Mouse (Mus musculus): ENCODE measurements around the gene Atf7ip.
A peak's percentile ranks its signal among the peaks of the same experiment; 100 is the strongest.

Atf7ip gene

GRCm38 (mm10) chr6:136499292-136499977 is 6.5 kb upstream of the Atf7ip start:
- peaks cover 36% of the 10 kb centered on the region for H3K4me1 ChIP-seq (replicated peaks; ENCODE audit: low read depth, low read length)
- H3K36me3 ChIP-seq (ENCODE audit: insufficient read depth, low read length) = no peaks in the 10 kb centered on the region
- no peaks in the 10 kb centered on the region for H3K27me3 ChIP-seq (ENCODE audit: insufficient read depth, low read length)
- no peak overlapping the region for H3K4me3 ChIP-seq (replicated peaks; ENCODE audit: low read length)
- peaks cover 48% of the 10 kb centered on the region for H3K9me3 ChIP-seq (ENCODE audit: low read length)
- TF ChIP-seq POU5F1 (IDR thresholded peaks at IDR 0.05; ENCODE audit: borderline replicate concordance, low read length) (no peak), CTCF (conservative IDR thresholded peaks at IDR 0.05; ENCODE audit: low read length) (no peak), NANOG (IDR thresholded peaks at IDR 0.05; ENCODE audit: borderline replicate concordance, low read length) (peak; percentile 25; the same call in 1 of the 2 replicates)

GRCm38 (mm10) chr6:136508652-136509051 is 2.7 kb downstream of the Atf7ip start:
- Histone ChIP-seq H3K27me3 (ENCODE audit: insufficient read depth, low read length) (no peaks in the 10 kb centered on the region), H3K36me3 (ENCODE audit: insufficient read depth, low read length) (no peaks in the 10 kb centered on the region), H3K9me3 (ENCODE audit: low read length) (peaks cover 14% of the 10 kb centered on the region), H3K4me1 (replicated peaks; ENCODE audit: low read depth, low read length) (no peaks in the 10 kb centered on the region; the same call in 1 of the 2 replicates), H3K4me3 (replicated peaks; ENCODE audit: low read length) (no peak overlapping the region)
- no peak for TF ChIP-seq POU5F1 (IDR thresholded peaks at IDR 0.05; ENCODE audit: borderline replicate concordance, low read length)

GRCm38 (mm10) chr6:136510945-136511344 is 5.0 kb downstream of the Atf7ip start:
- H3K36me3 ChIP-seq (ENCODE audit: insufficient read depth, low read length) = no peaks in the 10 kb centered on the region
- peaks cover 36% of the 10 kb centered on the region for H3K9me3 ChIP-seq (ENCODE audit: low read length)
- H3K27me3 ChIP-seq (ENCODE audit: insufficient read depth, low read length) = no peaks in the 10 kb centered on the region
- TF ChIP-seq POU5F1 (IDR thresholded peaks at IDR 0.05; ENCODE audit: borderline replicate concordance, low read length) (no peak), CTCF (conservative IDR thresholded peaks at IDR 0.05; ENCODE audit: low read length) (no peak), NANOG (IDR thresholded peaks at IDR 0.05; ENCODE audit: borderline replicate concordance, low read length) (no peak)
- no peak overlapping the region for H3K4me3 ChIP-seq (replicated peaks; ENCODE audit: low read length)
- H3K4me1 ChIP-seq (replicated peaks; ENCODE audit: low read depth, low read length) = no peaks in the 10 kb centered on the region; the same call in 1 of the 2 replicates

- TF ChIP-seq CTCF (conservative IDR thresholded peaks at IDR 0.05; ENCODE audit: low read length) (no peak), NANOG (IDR thresholded peaks at IDR 0.05; ENCODE audit: borderline replicate concordance, low read length) (no peak), POU5F1 (IDR thresholded peaks at IDR 0.05; ENCODE audit: borderline replicate concordance, low read length) (no peak)
- peaks cover 4% of the 10 kb centered on the region; the same call in 1 of the 2 replicates for H3K36me3 ChIP-seq (ENCODE audit: insufficient read depth, low read length)
- H3K27me3 ChIP-seq (ENCODE audit: insufficient read depth, low read length) = no peaks in the 10 kb centered on the region
- no peaks in the 10 kb centered on the region; the same call in 1 of the 2 replicates for H3K4me1 ChIP-seq (replicated peaks; ENCODE audit: low read depth, low read length)
- H3K9me3 ChIP-seq (ENCODE audit: low read length) = peaks cover 51% of the 10 kb centered on the region
- no peak overlapping the region for H3K4me3 ChIP-seq (replicated peaks; ENCODE audit: low read length)
These were observed 6.4 kb downstream of the Atf7ip start for GRCm38 (mm10) chr6:136512351-136512750.

- Histone ChIP-seq H3K4me3 (replicated peaks; ENCODE audit: low read length) (no peak overlapping the region), H3K4me1 (replicated peaks; ENCODE audit: low read depth, low read length) (peaks cover 4% of the 10 kb centered on the region), H3K9me3 (ENCODE audit: low read length) (peaks cover 75% of the 10 kb centered on the region), H3K27me3 (ENCODE audit: insufficient read depth, low read length) (no peaks in the 10 kb centered on the region), H3K36me3 (ENCODE audit: insufficient read depth, low read length) (peaks cover 6% of the 10 kb centered on the region; the same call in 1 of the 2 replicates)
- TF ChIP-seq NANOG (IDR thresholded peaks at IDR 0.05; ENCODE audit: borderline replicate concordance, low read length) = no peak
- TF ChIP-seq POU5F1 (IDR thresholded peaks at IDR 0.05; ENCODE audit: borderline replicate concordance, low read length) = no peak
- TF ChIP-seq CTCF (conservative IDR thresholded peaks at IDR 0.05; ENCODE audit: low read length) = no peak
These were observed 10.7 kb downstream of the Atf7ip start for GRCm38 (mm10) chr6:136516626-136517025.

GRCm38 (mm10) chr6:136517221-136517620 is 11.3 kb downstream of the Atf7ip start:
- peaks cover 6% of the 10 kb centered on the region; the same call in 1 of the 2 replicates for H3K36me3 ChIP-seq (ENCODE audit: insufficient read depth, low read length)
- peaks cover 74% of the 10 kb centered on the region for H3K9me3 ChIP-seq (ENCODE audit: low read length)
- no peak overlapping the region for H3K4me3 ChIP-seq (replicated peaks; ENCODE audit: low read length)
- no peak for TF ChIP-seq POU5F1 (IDR thresholded peaks at IDR 0.05; ENCODE audit: borderline replicate concordance, low read length)
- no peak for TF ChIP-seq CTCF (conservative IDR thresholded peaks at IDR 0.05; ENCODE audit: low read length)
- TF ChIP-seq NANOG (IDR thresholded peaks at IDR 0.05; ENCODE audit: borderline replicate concordance, low read length) = no peak
- H3K27me3 ChIP-seq (ENCODE audit: insufficient read depth, low read length) = no peaks in the 10 kb centered on the region
- H3K4me1 ChIP-seq (replicated peaks; ENCODE audit: low read depth, low read length) = peaks cover 10% of the 10 kb centered on the region

GRCm38 (mm10) chr6:136518537-136519246 is 12.7 kb downstream of the Atf7ip start:
- H3K36me3 ChIP-seq (ENCODE audit: insufficient read depth, low read length) = peaks cover 6% of the 10 kb centered on the region; the same call in 1 of the 2 replicates
- H3K27me3 ChIP-seq (ENCODE audit: insufficient read depth, low read length) = no peaks in the 10 kb centered on the region
- H3K4me1 ChIP-seq (replicated peaks; ENCODE audit: low read depth, low read length) = peaks cover 24% of the 10 kb centered on the region
- peaks cover 61% of the 10 kb centered on the region for H3K9me3 ChIP-seq (ENCODE audit: low read length)
- TF ChIP-seq CTCF (conservative IDR thresholded peaks at IDR 0.05; ENCODE audit: low read length) (no peak), NANOG (IDR thresholded peaks at IDR 0.05; ENCODE audit: borderline replicate concordance, low read length) (no peak), POU5F1 (IDR thresholded peaks at IDR 0.05; ENCODE audit: borderline replicate concordance, low read length) (peak; percentile 45; the same call in 1 of the 2 replicates)
- peak overlapping the region; percentile 74 for H3K4me3 ChIP-seq (replicated peaks; ENCODE audit: low read length)

- TF ChIP-seq NANOG (IDR thresholded peaks at IDR 0.05; ENCODE audit: borderline replicate concordance, low read length) = no peak
- no peak for TF ChIP-seq POU5F1 (IDR thresholded peaks at IDR 0.05; ENCODE audit: borderline replicate concordance, low read length)
- 0 out of 2 replicates have a peak, but pooled peaks have one; percentile 5 for TF ChIP-seq CTCF (conservative IDR thresholded peaks at IDR 0.05; ENCODE audit: low read length)
- H3K36me3 ChIP-seq (ENCODE audit: insufficient read depth, low read length) = peaks cover 6% of the 10 kb centered on the region; the same call in 1 of the 2 replicates
- peak overlapping the region; percentile 74 for H3K4me3 ChIP-seq (replicated peaks; ENCODE audit: low read length)
- peaks cover 26% of the 10 kb centered on the region for H3K4me1 ChIP-seq (replicated peaks; ENCODE audit: low read depth, low read length)
- peaks cover 55% of the 10 kb centered on the region for H3K9me3 ChIP-seq (ENCODE audit: low read length)
- no peaks in the 10 kb centered on the region for H3K27me3 ChIP-seq (ENCODE audit: insufficient read depth, low read length)
These were observed 13.3 kb downstream of the Atf7ip start for GRCm38 (mm10) chr6:136519254-136519653.
